Mouse (Mus musculus) adrenal gland, adult (tissue): ENCODE data around the gene Asic3.
A peak's percentile ranks its signal among the peaks of the same experiment; 100 is the strongest.

Experiments
- DNase-seq, 2 experiments: peaks; one replicate each; pipeline ENCODE4 v3.0.0; 2022 to 2023; ENCODE audit warnings: low spot score in 1 of 2; ENCODE audit not compliant: inconsistent age in 2 of 2

Asic3 gene

GRCm38 (mm10) chr5:24416222-24416736, 3.1 kb downstream of the Asic3 start:
- DNase-seq, result peak; percentile 68 to 93

- no peak for DNase-seq
Observed at GRCm38 (mm10) chr5:24417587-24417986, 4.4 kb downstream of the Asic3 start.

GRCm38 (mm10) chr5:24420381-24420780, 7.2 kb downstream of the Asic3 start:
- DNase-seq, result no peak

GRCm38 (mm10) chr5:24423129-24424003, 10.2 kb downstream of the Asic3 start, which contains the start of the genes Cdk5 and Slc4a2:
Cdk5 (minus strand) TSS chr5:24423530.
Slc4a2 (plus strand) TSS chr5:24423837.
- DNase-seq, result peak; percentile 99

GRCm38 (mm10) chr5:24424004-24424781, 11.0 kb downstream of the Asic3 start:
- no peak for DNase-seq

- DNase-seq, result peak; percentile 89 to 95
Observed at GRCm38 (mm10) chr5:24424861-24425411, 11.7 kb downstream of the Asic3 start.

- DNase-seq, result peak in 1 of 2 experiments; percentile 70
Observed at GRCm38 (mm10) chr5:24425421-24426036, 12.3 kb downstream of the Asic3 start.

- DNase-seq, result peak in 1 of 2 experiments; percentile 56
Observed at GRCm38 (mm10) chr5:24426037-24426432, 12.8 kb downstream of the Asic3 start.

- no peak for DNase-seq
Observed at GRCm38 (mm10) chr5:24426556-24427284, 13.5 kb downstream of the Asic3 start.

GRCm38 (mm10) chr5:24427285-24427633, 14.1 kb downstream of the Asic3 start:
- no peak for DNase-seq

GRCm38 (mm10) chr5:24427981-24428402, 14.8 kb downstream of the Asic3 start:
- DNase-seq, result peak in 1 of 2 experiments; percentile 47

- DNase-seq, result peak; percentile 56 to 65
Observed at GRCm38 (mm10) chr5:24428596-24428995, 15.4 kb downstream of the Asic3 start.

GRCm38 (mm10) chr5:24433993-24434392, 20.8 kb downstream of the Asic3 start:
- no peak for DNase-seq

GRCm38 (mm10) chr5:24441187-24441586, 28.0 kb downstream of the Asic3 start:
- DNase-seq, result no peak

GRCm38 (mm10) chr5:24442029-24442428, 28.8 kb downstream of the Asic3 start:
- DNase-seq, result no peak

GRCm38 (mm10) chr5:24443204-24443603, 30.0 kb downstream of the Asic3 start:
- peak in 1 of 2 experiments; percentile 22 for DNase-seq

GRCm38 (mm10) chr5:24443927-24444326, 30.7 kb downstream of the Asic3 start:
- DNase-seq, result peak; percentile 34 to 56

- peak; percentile 96 to 97 for DNase-seq
Observed at GRCm38 (mm10) chr5:24444746-24445427, 31.7 kb downstream of the Asic3 start, which contains the start of gene Fastk. Fastk (minus strand) TSS chr5:24445287.

- peak; percentile 50 to 70 for DNase-seq
Observed at GRCm38 (mm10) chr5:24445428-24446080, 32.4 kb downstream of the Asic3 start.
